Mouse (Mus musculus) liver, postnatal 0 days (tissue): ENCODE data around the gene Psg16. TPM values are rescaled to one million over a fixed set of nuclear protein-coding genes. Genes with fewer than 3 reads are reported as not detected.

ENCODE experiments used
- ATAC-seq: fragments of 200-750 bp; cut with Nextera tagmentation; 2 replicates; pipeline ENCODE4 v1.8.0; 2017; ENCODE audit warnings: mild to moderate bottlenecking, moderate library complexity
- DNase-seq: peaks from one replicate; pipeline ENCODE4 v3.0.0-alpha.2; 2016
- H3K27ac ChIP-seq: fragments of 300-500 bp; sonication (generic); 2 replicates; pipeline ENCODE4 v1.5.1; 2014; ENCODE audit warnings: antibody characterized with exemption, moderate library complexity, mild to moderate bottlenecking, low read depth
- H3K27me3 ChIP-seq: fragments of 300-500 bp; sonication (generic); 2 replicates; pipeline ENCODE4 v1.6.1; 2014; ENCODE audit warnings: low read length, control low read depth, mixed read lengths; ENCODE audit not compliant: insufficient read depth
- H3K36me3 ChIP-seq: fragments of 300-500 bp; sonication (generic); replicated peaks from 2 replicates; pipeline ENCODE4 v1.6.1; 2014; ENCODE audit warnings: mild to moderate bottlenecking, control low read depth, low read length, moderate library complexity, mixed read lengths; ENCODE audit not compliant: insufficient read depth
- H3K4me1 ChIP-seq: fragments of 300-500 bp; sonication (generic); 2 replicates; pipeline ENCODE4 v1.6.1; 2014; ENCODE audit warnings: antibody characterized with exemption, mild to moderate bottlenecking, control low read depth; ENCODE audit not compliant: insufficient read depth
- H3K4me2 ChIP-seq: fragments of 300-500 bp; sonication (generic); 2 replicates; pipeline ENCODE4 v1.6.1; 2014; ENCODE audit warnings: low read depth, mild to moderate bottlenecking, low read length, moderate library complexity, mixed read lengths
- H3K4me3 ChIP-seq: fragments of 300-500 bp; sonication (generic); 2 replicates; pipeline ENCODE4 v1.5.1; 2014; ENCODE audit warnings: low read depth, low read length
- H3K9ac ChIP-seq: fragments of 300-500 bp; sonication (generic); replicated peaks from 2 replicates; pipeline ENCODE4 v1.6.1; 2014; ENCODE audit warnings: mild to moderate bottlenecking, moderate library complexity
- H3K9me3 ChIP-seq: fragments of 300-500 bp; sonication (generic); 2 replicates; pipeline ENCODE4 v1.6.1; 2016; ENCODE audit warnings: mild to moderate bottlenecking, control low read depth, low read length, mixed read lengths
- CTCF ChIP-seq: sonication (generic); IDR thresholded peaks from 2 replicates; pipeline ENCODE4 v1.5.1; 2016; ENCODE audit warnings: antibody characterized with exemption, low read depth
- EP300 ChIP-seq: IDR thresholded peaks from 2 replicates; pipeline ENCODE4 v1.6.1; 2016; ENCODE audit warnings: antibody characterized with exemption, low read depth, mild to moderate bottlenecking
- WGBS: fragments of 180-500 bp; shearing (Covaris S2); extraction: QIAGEN DNeasy Blood & Tissue Kit; methylation state at CpG from one replicate; pipeline ENCODE4 v1.1.7; 2014; ENCODE audit not compliant: insufficient replicate concordance; 5-methylcytosine and 5-hydroxymethylcytosine counted together
- polyA plus RNA-seq: library from polyadenylated mRNA; unstranded; fragments of >200 nt; fragmentation: Nextera tagmentation; extraction: Ambion mirVana; gene quantifications from 2 replicates; pipeline ENCODE4 v1.2.1, GENCODE M21; 2015

Gene Psg16
- polyA plus RNA-seq, 1 experiment from 2014 or later, result 0.54 TPM

- peak overlapping the region; percentile 94 for H3K4me2 ChIP-seq
- ATAC-seq (no peak), DNase-seq (peak; percentile 22)
- H3K9ac ChIP-seq, result peak overlapping the region; percentile 87
- H3K9me3 ChIP-seq, result no peaks in the 10 kb centered on the region
- no peaks in the 10 kb centered on the region for H3K27me3 ChIP-seq
- H3K4me3 ChIP-seq, result peak overlapping the region; percentile 67
- no peak for TF ChIP-seq CTCF
- TF ChIP-seq EP300, result no peak
- 77% methylated on average over 4 of the region's 4 CpGs for WGBS
- peaks cover 45% of the 10 kb centered on the region for H3K4me1 ChIP-seq
- peaks cover 36% of the 10 kb centered on the region for H3K36me3 ChIP-seq
- H3K27ac ChIP-seq, result peak overlapping the region; percentile 100
Measured at GRCm38 (mm10) chr7:17055287-17055946, 18.4 kb upstream of the Psg16 start.

GRCm38 (mm10) chr7:17056081-17056581, 17.7 kb upstream of the Psg16 start:
- Histone ChIP-seq H3K9me3 (no peaks in the 10 kb centered on the region), H3K27me3 (no peaks in the 10 kb centered on the region), H3K4me2 (peak overlapping the region; percentile 94), H3K4me1 (peaks cover 52% of the 10 kb centered on the region), H3K9ac (peak overlapping the region; percentile 87), H3K36me3 (peaks cover 30% of the 10 kb centered on the region), H3K27ac (peak overlapping the region; percentile 100), H3K4me3 (peak overlapping the region; percentile 67)
- WGBS, result under 1% methylated on average over 36 of the region's 42 CpGs
- peak; percentile 95 for DNase-seq
- ATAC-seq, result peak; percentile 65
- TF ChIP-seq EP300 (no peak), CTCF (no peak)

- ATAC-seq, result peak; percentile 13
- 15% methylated on average over 14 of the region's 14 CpGs for WGBS
- TF ChIP-seq EP300, result peak; percentile 62; the same call in 1 of the 2 replicates
- no peak for TF ChIP-seq CTCF
- Histone ChIP-seq H3K4me2 (peak overlapping the region; percentile 94), H3K9ac (peak overlapping the region; percentile 87), H3K9me3 (no peaks in the 10 kb centered on the region), H3K27ac (peak overlapping the region; percentile 100), H3K4me3 (peak overlapping the region; percentile 67), H3K36me3 (peaks cover 27% of the 10 kb centered on the region), H3K27me3 (no peaks in the 10 kb centered on the region), H3K4me1 (peaks cover 58% of the 10 kb centered on the region)
- DNase-seq, result peak; percentile 77
Measured at GRCm38 (mm10) chr7:17056601-17057523, 17.0 kb upstream of the Psg16 start.

- peak overlapping the region; percentile 26 for H3K4me3 ChIP-seq
- DNase-seq, result peak; percentile 91
- H3K9me3 ChIP-seq, result no peaks in the 10 kb centered on the region
- H3K9ac ChIP-seq, result peak overlapping the region; percentile 77
- peaks cover 19% of the 10 kb centered on the region for H3K36me3 ChIP-seq
- 1% methylated on average over 14 of the region's 16 CpGs for WGBS
- H3K27ac ChIP-seq, result peak overlapping the region; percentile 100
- TF ChIP-seq EP300 (peak; percentile 94), CTCF (peak; percentile 64)
- peaks cover 72% of the 10 kb centered on the region for H3K4me1 ChIP-seq
- ATAC-seq, result peak; percentile 75
- peak overlapping the region; percentile 94 for H3K4me2 ChIP-seq
- H3K27me3 ChIP-seq, result no peaks in the 10 kb centered on the region
Measured at GRCm38 (mm10) chr7:17058071-17058689, 15.7 kb upstream of the Psg16 start.

GRCm38 (mm10) chr7:17058816-17059462, 14.9 kb upstream of the Psg16 start:
- peaks cover 77% of the 10 kb centered on the region for H3K4me1 ChIP-seq
- TF ChIP-seq CTCF (no peak), EP300 (no peak)
- H3K9ac ChIP-seq, result peak overlapping the region; percentile 77
- DNase-seq, result peak; percentile 70
- H3K4me2 ChIP-seq, result peak overlapping the region; percentile 94
- no peaks in the 10 kb centered on the region for H3K9me3 ChIP-seq
- ATAC-seq, result peak; percentile 2
- 9% methylated on average over 8 of the region's 8 CpGs for WGBS
- peak overlapping the region; percentile 47 for H3K4me3 ChIP-seq
- peaks cover 11% of the 10 kb centered on the region for H3K36me3 ChIP-seq
- no peaks in the 10 kb centered on the region for H3K27me3 ChIP-seq
- H3K27ac ChIP-seq, result peak overlapping the region; percentile 100
